13 mouse cellular contexts compared by ENCODE assay signal in genomic region chr4:154599977-154600376, GRCm38 (mm10). TPM values are rescaled to one million over a fixed set of nuclear protein-coding genes. Genes with fewer than 3 reads are reported as not detected.
A peak's percentile ranks its signal among the peaks of the same experiment; 100 is the strongest.
DNase-seq lines count a peak whose midpoint lies in the region; ATAC-seq lines count a peak whose summit lies in the region.
"Had no signal": no experiment of that assay in that cellular context is flagged by ENCODE, and none has a peak within 500 bp of the region (broad histone marks: within the 10 kb centered on the region; RNA-seq: fewer than 3 reads in every experiment).

No protein-coding gene starts in this region.

- H3K36me3 ChIP-seq in kidney, embryonic 14.5 days (ENCODE audit: control insufficient read depth, insufficient read depth, low read length): no peaks in the 10 kb centered on the region
- H3K36me3 ChIP-seq in forebrain, embryonic 12.5 days (replicated peaks): no peaks in the 10 kb centered on the region
- no peaks in the 10 kb centered on the region for H3K36me3 ChIP-seq in neural tube, embryonic 14.5 days (ENCODE audit: control insufficient read depth, insufficient read depth, low read length)
- no peaks in the 10 kb centered on the region for H3K36me3 ChIP-seq in heart, embryonic 11.5 days (ENCODE audit: control insufficient read depth, insufficient read depth, low read length)
- H3K36me3 ChIP-seq: embryonic facial prominence, embryonic 12.5 days; heart, embryonic 13.5 days had no signal

- H3K9me3 ChIP-seq in kidney, embryonic 14.5 days (ENCODE audit: control insufficient read depth, low read length): no peaks in the 10 kb centered on the region
- no peaks in the 10 kb centered on the region for H3K9me3 ChIP-seq in forebrain, embryonic 12.5 days
- no peaks in the 10 kb centered on the region for H3K9me3 ChIP-seq in neural tube, embryonic 14.5 days (ENCODE audit: control insufficient read depth, low read length)
- H3K9me3 ChIP-seq in heart, embryonic 11.5 days (replicated peaks; ENCODE audit: control insufficient read depth, low read length): no peaks in the 10 kb centered on the region
- H3K9me3 ChIP-seq: embryonic facial prominence, embryonic 12.5 days; heart, embryonic 13.5 days had no signal

- 0 out of 2 replicates have a peak, but pooled peaks cover 12% of the 10 kb centered on the region for H3K4me1 ChIP-seq in kidney, embryonic 14.5 days (ENCODE audit: control insufficient read depth, insufficient read depth, low read length)
- H3K4me1 ChIP-seq in forebrain, embryonic 12.5 days: peaks cover 99% of the 10 kb centered on the region
- H3K4me1 ChIP-seq in neural tube, embryonic 14.5 days (ENCODE audit: control insufficient read depth, insufficient read depth, low read length): peaks cover 20% of the 10 kb centered on the region
- peaks cover 33% of the 10 kb centered on the region for H3K4me1 ChIP-seq in heart, embryonic 11.5 days (ENCODE audit: control insufficient read depth, insufficient read depth, low read length)

- DNase-seq in kidney, adult 9 months: peak; percentile 24
- DNase-seq in kidney, postnatal 14 days: peak; percentile 27
- no peak for DNase-seq in adipocyte (ENCODE audit: low spot score)
- no peak for DNase-seq in ovary, postnatal 36 days (ENCODE audit: low spot score)
- DNase-seq: adrenal gland, postnatal 14 days; B cell, adult 2 months; lung, postnatal 4 days had no signal

- H3K4me3 ChIP-seq in kidney, embryonic 14.5 days (ENCODE audit: low read length): no peak overlapping the region
- H3K4me3 ChIP-seq in forebrain, embryonic 12.5 days (replicated peaks): no peak overlapping the region
- H3K4me3 ChIP-seq in neural tube, embryonic 14.5 days (ENCODE audit: low read depth, low read length): no peak overlapping the region
- no peak overlapping the region for H3K4me3 ChIP-seq in heart, embryonic 11.5 days (ENCODE audit: low read depth, low read length)
- H3K4me3 ChIP-seq: embryonic facial prominence, embryonic 12.5 days; heart, embryonic 13.5 days had no signal

- ATAC-seq in kidney, embryonic 14.5 days (ENCODE audit: low FRiP score, low TSS enrichment): no peak
- ATAC-seq in forebrain, embryonic 12.5 days (ENCODE audit: low FRiP score): peak; percentile 72
- ATAC-seq in neural tube, embryonic 14.5 days (ENCODE audit: low read depth): peak; percentile 53
- no peak for ATAC-seq in heart, embryonic 11.5 days (replicated peaks; ENCODE audit: insufficient number of reproducible peaks, low FRiP score, low TSS enrichment)

- H3K27me3 ChIP-seq in kidney, embryonic 14.5 days (ENCODE audit: control insufficient read depth, insufficient read depth, low read length): peaks cover 27% of the 10 kb centered on the region
- peaks cover 22% of the 10 kb centered on the region; the same call in 1 of the 2 replicates for H3K27me3 ChIP-seq in forebrain, embryonic 12.5 days
- no peaks in the 10 kb centered on the region for H3K27me3 ChIP-seq in neural tube, embryonic 14.5 days (ENCODE audit: control insufficient read depth, insufficient read depth, low read length)
- peaks cover 11% of the 10 kb centered on the region; the same call in 1 of the 2 replicates for H3K27me3 ChIP-seq in heart, embryonic 11.5 days (ENCODE audit: control insufficient read depth, insufficient read depth, low read length)

- H3K4me2 ChIP-seq in kidney, embryonic 14.5 days (replicated peaks; ENCODE audit: low read depth, low read length): no peak overlapping the region
- H3K4me2 ChIP-seq in forebrain, embryonic 12.5 days: peak overlapping the region; percentile 36
- H3K4me2 ChIP-seq in neural tube, embryonic 14.5 days (ENCODE audit: low read depth, low read length): no peak overlapping the region
- no peak overlapping the region for H3K4me2 ChIP-seq in heart, embryonic 11.5 days
- H3K4me2 ChIP-seq: embryonic facial prominence, embryonic 12.5 days; heart, embryonic 13.5 days had no signal

- WGBS in kidney, embryonic 14.5 days: 29% methylated on average over 10 of the region's 10 CpGs
- WGBS in forebrain, embryonic 12.5 days: 8% methylated on average over 10 of the region's 10 CpGs
- 11% methylated on average over 10 of the region's 10 CpGs for WGBS in neural tube, embryonic 14.5 days
- WGBS in heart, embryonic 11.5 days (ENCODE audit: insufficient replicate concordance): 51% methylated on average over 10 of the region's 10 CpGs

- H3K9ac ChIP-seq in kidney, embryonic 14.5 days (ENCODE audit: low read depth, low read length): no peak overlapping the region
- H3K9ac ChIP-seq in forebrain, embryonic 12.5 days: 0 out of 2 replicates have a peak overlapping the region, but pooled peaks have one; percentile 26
- H3K9ac ChIP-seq in neural tube, embryonic 14.5 days (replicated peaks; ENCODE audit: low read depth, low read length): no peak overlapping the region
- no peak overlapping the region for H3K9ac ChIP-seq in heart, embryonic 11.5 days (ENCODE audit: low read depth, low read length)
- H3K9ac ChIP-seq: embryonic facial prominence, embryonic 12.5 days; heart, embryonic 13.5 days had no signal

- H3K27ac ChIP-seq in kidney, embryonic 14.5 days (ENCODE audit: low read depth, low read length): no peak overlapping the region
- peak overlapping the region; percentile 85 for H3K27ac ChIP-seq in forebrain, embryonic 12.5 days
- H3K27ac ChIP-seq in neural tube, embryonic 14.5 days (ENCODE audit: low read depth, low read length): peak overlapping the region; percentile 13; the same call in 1 of the 2 replicates
- H3K27ac ChIP-seq in heart, embryonic 11.5 days (ENCODE audit: low read depth, low read length): no peak overlapping the region
- H3K27ac ChIP-seq: embryonic facial prominence, embryonic 12.5 days; heart, embryonic 13.5 days had no signal

RNA-seq across cellular contexts. Expression of gene Prdm16, which starts 36.7 kb away (rescaled TPM):
- 13.5 and 25.4 TPM in 2 replicates for polyA plus RNA-seq in kidney, embryonic 14.5 days (2014; fragmentation: Nextera tagmentation; extraction: Ambion mirVana)
- 40.5 and 49.4 TPM in 2 replicates for polyA plus RNA-seq in forebrain, embryonic 12.5 days (2016; fragmentation: Nextera tagmentation; extraction: Ambion mirVana)
- 4.6 and 5.7 TPM in 2 replicates for polyA plus RNA-seq in neural tube, embryonic 14.5 days (2014; fragmentation: Nextera tagmentation; extraction: Ambion mirVana)
- 14.2 and 14.8 TPM in 2 replicates for polyA plus RNA-seq in heart, embryonic 11.5 days (2014; fragmentation: Nextera tagmentation; extraction: Ambion mirVana)

Comparison
In these comparisons a context has a peak if more than half of its experiments do, and no peak if none do; other contexts are left out.
1. DNase-seq: peak in kidney, adult 9 months (single experiment) and kidney, postnatal 14 days (single experiment); none in adipocyte (single experiment) and ovary, postnatal 36 days (single experiment).
2. ATAC-seq: peak in forebrain, embryonic 12.5 days (single experiment) and neural tube, embryonic 14.5 days (single experiment); none in kidney, embryonic 14.5 days (single experiment) and heart, embryonic 11.5 days (single experiment).
3. H3K27ac ChIP-seq: peak in forebrain, embryonic 12.5 days (single experiment) and neural tube, embryonic 14.5 days (single experiment); none in kidney, embryonic 14.5 days (single experiment) and heart, embryonic 11.5 days (single experiment).